Mouse (Mus musculus) c-Kit-positive CD71-positive TER-119-positive erythroid progenitor cells, embryonic 14.5 days (primary cell): ENCODE measurements around the gene Zfpm1.

Experiments
- DNase-seq: peaks from one replicate; pipeline ENCODE4 v3.0.0-alpha.2; 2013; ENCODE audit warnings: low spot score

Gene Zfpm1

DNA sequence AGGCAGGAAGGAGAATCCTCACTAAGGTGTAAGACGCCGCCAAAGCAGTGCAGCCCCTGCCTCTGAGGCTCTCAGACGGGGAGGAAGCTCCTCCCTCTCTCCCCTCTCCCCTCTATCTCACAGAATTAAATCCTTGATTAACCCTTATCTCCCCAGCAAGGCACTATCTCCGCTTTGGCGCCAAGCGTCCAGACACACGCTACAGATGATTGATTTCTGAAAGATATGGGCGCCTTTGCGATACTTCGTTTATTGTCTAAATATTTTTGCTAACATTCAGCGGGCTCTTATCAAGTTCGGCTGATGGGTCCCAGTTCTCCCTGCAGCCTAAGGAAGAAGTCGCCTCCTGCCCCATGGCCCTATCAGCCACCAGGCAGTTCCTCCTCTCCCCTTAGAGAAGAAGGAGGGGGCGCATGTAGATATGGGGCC, 44.2 kb downstream of the Zfpm1 start:
- no peak for DNase-seq

- DNase-seq = no peak
Observed at GRCm38 (mm10) chr8:122329072-122329471, 47.1 kb downstream of the Zfpm1 start.

DNA sequence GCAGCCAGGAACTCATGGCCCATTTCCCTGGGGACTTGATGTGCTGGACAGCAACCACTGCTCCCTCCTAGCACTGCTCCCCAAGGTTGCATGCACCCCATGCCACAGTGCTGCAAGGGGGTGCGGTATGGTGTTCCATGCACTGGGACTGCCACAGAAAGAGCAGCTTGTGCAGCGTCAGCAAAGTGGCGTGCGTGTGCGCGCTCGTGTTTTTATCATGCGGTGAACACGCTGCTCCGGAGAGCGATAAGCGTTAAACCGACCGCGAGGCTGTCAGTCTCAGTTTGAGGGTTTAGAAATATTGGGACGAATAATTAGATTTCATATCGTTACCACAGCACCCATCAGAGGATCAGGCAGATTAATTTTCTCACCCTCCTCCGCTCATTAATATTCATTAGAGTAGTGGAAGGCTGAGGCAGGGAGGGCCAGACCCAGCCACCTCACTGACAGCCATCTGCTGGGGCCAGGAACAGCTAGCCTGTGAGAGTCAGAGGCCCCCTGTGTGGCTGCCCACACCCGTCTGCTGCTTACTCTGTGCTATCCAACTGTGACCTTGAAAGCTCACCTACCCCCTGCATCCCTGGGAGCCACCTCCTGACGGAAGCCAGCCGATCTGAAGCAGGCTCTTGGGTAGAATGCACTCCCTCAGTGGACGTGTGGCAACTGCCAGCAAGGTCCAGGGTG, 47.8 kb downstream of the Zfpm1 start:
- DNase-seq = no peak

- no peak for DNase-seq
Observed at GRCm38 (mm10) chr8:122330446-122331133, 48.6 kb downstream of the Zfpm1 start.

- DNase-seq = no peak
Observed at GRCm38 (mm10) chr8:122331134-122331523, 49.2 kb downstream of the Zfpm1 start.

DNA sequence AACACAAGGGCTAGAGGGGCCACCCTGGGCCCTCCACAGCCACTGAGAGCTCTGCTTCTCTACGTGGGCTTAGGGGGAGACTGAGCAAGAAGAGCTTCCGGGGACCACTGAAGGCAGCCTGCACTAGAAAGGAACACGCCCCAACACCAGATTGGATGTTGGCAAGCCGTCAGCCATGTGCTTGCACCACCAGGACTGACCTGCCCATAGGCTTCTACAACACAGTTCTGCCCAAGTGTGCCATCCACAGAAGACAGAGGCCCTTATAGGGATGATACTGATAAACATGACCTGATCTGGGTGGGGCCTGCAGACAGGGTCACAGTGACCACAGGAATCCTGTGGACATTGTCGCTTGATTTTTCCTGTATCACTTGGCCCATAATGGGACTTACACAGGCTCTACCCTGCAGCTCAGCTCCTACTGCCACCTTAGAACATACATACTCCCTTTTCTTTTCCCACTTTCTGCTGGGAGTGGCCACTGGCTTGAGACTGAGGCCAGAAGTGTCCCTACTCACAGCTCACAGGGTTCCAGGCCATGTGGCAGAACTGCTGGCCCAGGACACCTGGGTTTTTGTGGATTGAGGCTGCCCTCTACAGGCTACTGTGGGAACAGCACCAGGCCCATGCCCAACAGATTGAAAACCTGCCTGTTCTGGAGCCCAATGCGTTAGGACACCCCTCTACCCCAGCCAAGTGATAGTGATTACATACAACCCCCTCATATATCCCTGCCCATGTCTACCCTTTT, 51.0 kb downstream of the Zfpm1 start:
- no peak for DNase-seq

DNA sequence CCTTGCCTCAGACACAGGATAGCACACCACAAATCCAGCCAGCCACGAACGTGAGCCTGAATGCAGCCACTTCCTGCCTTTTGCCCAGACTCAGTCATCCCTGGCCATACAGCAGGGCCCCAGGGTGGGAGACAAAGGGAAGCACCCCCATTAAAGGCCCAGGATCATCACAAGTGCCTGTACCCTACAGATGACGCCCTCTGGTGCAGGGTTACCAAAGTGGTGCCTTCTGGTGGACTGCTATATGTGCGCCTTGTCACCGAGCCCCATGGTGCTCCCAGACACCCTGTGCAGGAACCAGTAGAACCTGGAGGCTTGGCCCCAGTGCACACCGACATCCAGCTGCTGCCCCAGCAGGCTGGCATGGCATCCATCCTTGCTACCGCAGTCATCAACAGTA, 51.6 kb downstream of the Zfpm1 start:
- no peak for DNase-seq

- DNase-seq = no peak
Observed at GRCm38 (mm10) chr8:122334791-122335490, 53.0 kb downstream of the Zfpm1 start.

- DNase-seq = no peak
Observed at GRCm38 (mm10) chr8:122335638-122336250, 53.8 kb downstream of the Zfpm1 start.

DNA sequence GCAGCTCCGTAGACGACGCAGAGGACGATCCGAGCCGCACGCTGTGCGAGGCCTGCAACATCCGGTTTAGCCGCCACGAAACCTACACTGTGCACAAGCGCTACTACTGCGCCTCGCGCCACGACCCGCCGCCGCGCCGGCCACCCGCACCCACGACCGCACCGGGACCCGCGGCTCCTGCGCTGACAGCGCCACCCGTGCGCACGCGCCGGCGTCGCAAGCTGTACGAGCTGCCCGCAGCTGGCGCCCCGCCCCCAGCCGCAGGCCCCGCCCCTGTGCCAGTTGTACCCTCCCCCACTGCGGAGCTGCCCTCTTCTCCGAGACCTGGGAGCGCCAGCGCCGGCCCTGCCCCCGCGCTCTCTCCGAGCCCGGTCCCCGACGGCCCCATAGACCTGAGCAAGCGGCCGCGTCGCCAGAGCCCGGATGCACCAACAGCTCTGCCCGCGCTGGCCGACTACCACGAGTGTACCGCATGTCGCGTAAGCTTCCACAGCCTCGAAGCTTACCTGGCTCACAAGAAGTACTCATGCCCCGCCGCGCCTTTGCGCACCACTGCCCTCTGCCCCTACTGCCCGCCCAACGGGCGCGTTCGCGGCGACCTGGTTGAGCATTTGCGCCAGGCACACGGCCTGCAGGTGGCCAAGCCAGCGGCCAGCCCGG, 54.4 kb downstream of the Zfpm1 start:
- no peak for DNase-seq

DNA sequence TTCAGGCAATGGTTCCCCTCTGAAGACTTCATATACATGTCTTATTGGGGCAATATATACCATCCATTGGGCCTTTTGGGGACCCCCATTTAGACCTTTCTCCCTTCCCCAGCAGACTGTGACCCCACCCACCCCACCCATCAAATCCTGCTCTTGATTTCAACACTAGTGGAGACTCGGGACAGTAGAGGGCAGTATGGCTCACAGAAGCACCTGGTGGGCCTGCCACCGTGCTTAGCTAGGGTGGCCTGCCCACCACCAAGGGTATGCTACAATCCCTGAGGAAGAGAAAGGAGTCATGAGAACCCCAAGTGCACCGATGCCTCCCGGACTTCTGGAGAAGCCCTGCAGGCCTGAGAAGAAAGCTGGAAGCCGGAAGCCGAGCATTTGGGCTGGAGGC, 56.9 kb downstream of the Zfpm1 start:
- DNase-seq = no peak

DNA sequence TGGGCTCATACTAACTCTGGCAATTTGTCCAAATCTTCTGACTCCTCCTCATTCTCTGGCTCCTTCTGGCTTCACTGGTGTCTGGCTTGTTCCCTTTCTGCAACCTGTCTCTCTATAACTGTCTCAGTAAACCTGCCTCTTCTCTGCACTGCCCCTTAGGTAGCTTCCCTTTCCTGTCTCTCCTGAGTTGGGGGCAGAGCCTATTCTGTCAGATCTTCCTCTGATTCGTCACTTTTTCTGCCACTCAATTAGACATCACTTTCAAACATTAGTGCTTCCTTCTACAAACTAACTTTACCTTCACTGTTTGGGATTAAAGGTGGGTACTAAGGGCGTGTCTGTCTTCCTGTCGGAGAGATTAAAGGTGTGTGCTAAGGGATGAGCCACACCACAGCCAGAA, 58.8 kb downstream of the Zfpm1 start:
- DNase-seq = no peak

DNA sequence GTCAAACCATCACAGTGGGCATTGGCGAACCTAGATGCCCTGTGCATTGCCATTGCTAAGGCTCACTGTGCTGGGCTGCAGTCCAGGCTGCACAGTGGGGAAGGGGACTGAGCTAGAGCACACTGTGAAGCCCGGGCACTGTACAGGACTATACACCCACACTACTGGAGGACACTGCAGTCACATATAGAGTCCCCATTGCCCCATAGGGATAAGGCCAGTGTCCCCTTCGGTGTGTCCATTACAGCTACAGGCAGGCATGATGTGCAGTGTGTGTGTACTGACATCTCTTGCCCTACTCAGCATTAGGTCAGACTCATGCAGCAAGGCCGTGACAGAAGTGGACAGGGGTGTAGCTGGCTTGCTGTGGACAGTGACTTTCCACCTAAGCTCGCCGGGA, 59.8 kb downstream of the Zfpm1 start:
- no peak for DNase-seq

- DNase-seq = no peak
Observed at GRCm38 (mm10) chr8:122342362-122342761, 60.4 kb downstream of the Zfpm1 start.

DNA sequence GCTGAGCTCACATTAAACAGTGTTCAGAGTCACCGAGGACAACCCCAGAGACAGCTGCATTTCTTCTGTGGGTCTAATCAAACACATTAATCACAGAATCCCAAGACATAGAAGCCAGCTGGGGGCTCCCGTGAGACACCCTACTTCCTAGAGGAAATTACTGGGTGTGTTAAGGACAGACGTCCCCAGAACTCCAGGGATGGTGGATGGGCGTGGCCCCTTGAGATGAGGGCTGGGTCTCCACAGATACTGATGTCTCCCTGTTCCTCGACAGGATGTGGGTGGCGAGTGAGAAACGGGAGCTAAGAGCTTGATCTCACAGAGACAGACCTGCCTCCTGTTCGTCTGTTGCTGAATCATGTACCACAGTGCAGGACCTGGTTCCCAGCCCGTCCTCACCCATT, 60.9 kb downstream of the Zfpm1 start:
- DNase-seq = no peak

- no peak for DNase-seq
Observed at GRCm38 (mm10) chr8:122343341-122343740, 61.4 kb downstream of the Zfpm1 start.

DNA sequence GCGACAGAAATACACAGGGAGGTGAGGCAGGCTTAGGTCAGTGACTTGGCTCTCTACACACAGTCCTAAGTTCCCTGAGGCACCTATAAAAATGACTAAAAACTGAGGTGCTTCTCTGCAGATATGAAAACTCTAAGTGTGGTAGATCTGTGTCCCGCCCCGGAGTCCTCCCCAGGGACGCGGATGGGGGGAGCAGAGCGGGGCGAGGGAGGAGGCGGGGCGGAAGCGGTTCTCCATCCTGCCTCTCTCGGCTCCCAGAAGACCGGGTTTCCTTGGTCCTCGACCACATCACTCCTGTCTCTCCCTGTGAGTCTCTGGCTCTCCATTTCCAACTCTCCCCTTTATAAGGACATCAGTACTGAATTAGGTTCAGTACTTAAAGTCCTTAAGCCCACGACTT, 61.8 kb downstream of the Zfpm1 start:
- DNase-seq = no peak

- no peak for DNase-seq
Observed at GRCm38 (mm10) chr8:122344219-122344618, 62.3 kb downstream of the Zfpm1 start.

DNA sequence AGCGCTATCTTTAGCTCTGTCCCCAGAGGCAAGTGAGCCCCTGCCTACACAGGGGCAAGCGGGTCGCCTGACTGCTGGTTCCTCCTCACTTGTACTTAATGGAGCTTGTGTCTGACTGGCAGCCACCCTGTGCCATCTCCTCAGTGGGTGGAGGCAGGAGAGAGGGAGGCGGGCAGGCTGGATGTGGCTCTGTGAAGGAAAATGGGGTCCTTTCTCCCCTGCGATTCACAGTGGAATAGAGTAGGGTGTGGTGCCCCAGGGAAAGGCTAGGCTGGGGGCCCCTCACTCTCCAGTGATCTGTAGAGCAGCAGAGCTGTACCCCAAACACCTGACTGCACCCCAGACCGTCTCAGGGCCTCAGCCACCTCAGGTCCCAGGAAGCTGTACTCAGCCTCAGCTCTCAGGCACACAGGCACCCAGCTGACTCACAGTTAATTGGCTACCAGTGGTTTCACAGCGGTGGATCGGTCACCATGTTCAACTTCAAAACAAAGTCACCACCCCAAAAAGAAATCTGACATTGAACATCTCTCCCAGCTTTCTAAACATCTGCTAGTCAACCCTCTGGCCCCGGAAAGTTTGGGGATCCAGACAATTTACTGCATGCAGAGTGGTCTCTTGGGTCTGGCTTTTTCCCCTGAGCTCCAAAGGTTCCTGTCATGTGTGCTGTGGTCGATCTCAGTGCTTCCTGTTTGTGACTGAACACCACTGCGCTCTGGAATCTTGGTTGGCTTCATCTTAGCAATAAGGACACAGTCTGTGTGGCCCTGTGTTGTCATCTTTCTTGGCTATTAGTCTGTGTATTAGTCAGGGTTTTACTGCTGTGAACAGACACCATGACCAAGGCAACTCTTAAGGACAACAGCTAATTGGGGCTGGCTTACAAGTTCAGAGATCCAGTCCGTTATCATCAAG, 63.5 kb downstream of the Zfpm1 start:
- DNase-seq = no peak

DNA sequence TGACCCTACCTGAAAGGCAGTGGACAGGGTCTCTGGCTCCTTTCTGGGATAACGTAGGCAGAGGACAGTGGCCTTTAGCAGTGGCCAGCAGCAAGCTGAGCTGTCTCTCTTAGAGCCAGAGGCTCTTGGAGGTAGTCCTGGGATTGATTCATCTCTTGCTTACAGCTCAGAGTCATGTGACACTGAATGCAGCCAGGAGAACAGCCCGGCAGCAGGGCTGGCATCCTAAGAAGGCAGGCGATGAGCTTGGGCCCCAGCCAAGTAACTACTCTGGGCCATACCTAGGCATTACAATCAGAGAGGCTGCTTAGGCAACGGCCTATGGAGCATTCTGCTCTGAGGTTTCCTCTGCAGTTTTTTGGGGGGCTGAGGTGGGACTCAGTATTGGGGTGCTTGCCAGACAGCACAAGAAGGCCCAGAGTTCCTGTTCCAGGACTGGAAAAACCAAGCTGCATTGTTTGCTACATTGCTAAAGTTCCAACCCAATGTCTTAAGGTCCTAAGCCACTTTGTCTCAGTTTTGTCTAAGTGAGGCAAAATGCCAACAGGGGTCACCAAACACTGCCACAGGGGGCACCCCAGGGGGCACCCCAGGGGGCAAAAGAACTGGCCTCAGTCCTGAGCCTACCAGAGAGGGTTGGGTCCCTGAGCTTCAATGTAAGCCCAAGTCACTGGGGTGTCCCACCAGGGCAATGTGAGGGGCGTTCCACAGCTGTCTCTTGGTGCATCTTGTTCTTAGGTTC, 66.0 kb downstream of the Zfpm1 start:
- DNase-seq = no peak
